Mouse (Mus musculus) hindbrain, embryonic 16.5 days (tissue): Measurements from ENCODE around the gene Mettl27. TPM values are rescaled to one million over a fixed set of nuclear protein-coding genes. Genes with fewer than 3 reads are reported as not detected.

Experiments
- ATAC-seq: fragments of 200-750 bp; cut with Nextera tagmentation; 2 replicates; pipeline ENCODE4 v1.8.0; 2017; ENCODE audit warnings: moderate TSS enrichment, moderate library complexity
- H3K27ac ChIP-seq: fragments of 300-500 bp; sonication (generic); 2 replicates; pipeline ENCODE4 v1.5.1; 2014; ENCODE audit warnings: low read depth, mild to moderate bottlenecking, control low read depth, low read length, moderate library complexity
- H3K27me3 ChIP-seq: fragments of 300-500 bp; sonication (generic); replicated peaks from 2 replicates; pipeline ENCODE4 v1.6.1; 2014; ENCODE audit warnings: low read length; ENCODE audit not compliant: control insufficient read depth, insufficient read depth
- H3K36me3 ChIP-seq: fragments of 300-500 bp; sonication (generic); 2 replicates; pipeline ENCODE4 v1.6.1; 2014; ENCODE audit warnings: mild to moderate bottlenecking, low read length, moderate library complexity, mixed read lengths; ENCODE audit not compliant: control insufficient read depth, insufficient read depth
- H3K4me1 ChIP-seq: fragments of 300-500 bp; sonication (generic); 2 replicates; pipeline ENCODE4 v1.6.1; 2014; ENCODE audit warnings: low read depth, low read length; ENCODE audit not compliant: control insufficient read depth, insufficient read depth
- H3K4me2 ChIP-seq: fragments of 300-500 bp; sonication (generic); 2 replicates; pipeline ENCODE4 v1.6.1; 2014; ENCODE audit warnings: mild to moderate bottlenecking, low read length, control low read depth, moderate library complexity
- H3K4me3 ChIP-seq: fragments of 300-500 bp; sonication (generic); 2 replicates; pipeline ENCODE4 v1.5.1; 2014; ENCODE audit warnings: mild to moderate bottlenecking, low read length, control low read depth, moderate library complexity
- H3K9ac ChIP-seq: fragments of 300-500 bp; sonication (generic); 2 replicates; pipeline ENCODE4 v1.6.1; 2014; ENCODE audit warnings: low read depth, mild to moderate bottlenecking, control low read depth, low read length, moderate library complexity
- H3K9me3 ChIP-seq: fragments of 300-500 bp; sonication (generic); 2 replicates; pipeline ENCODE4 v1.6.1; 2014; ENCODE audit warnings: mild to moderate bottlenecking, low read length, moderate library complexity; ENCODE audit not compliant: control insufficient read depth
- WGBS: fragments of 180-500 bp; shearing (Covaris S2); extraction: QIAGEN DNeasy Blood & Tissue Kit; methylation state at CpG from one replicate; pipeline ENCODE4 v1.1.7; 2014; 5-methylcytosine and 5-hydroxymethylcytosine counted together
- polyA plus RNA-seq: library from polyadenylated mRNA; unstranded; fragments of >200 nt; fragmentation: Nextera tagmentation; extraction: Ambion mirVana; gene quantifications from 2 replicates; pipeline ENCODE4 v1.2.1, GENCODE M21; 2015

Mettl27 gene
- polyA plus RNA-seq, 1 experiment from 2014 or later = 7.0 TPM

GRCm38 (mm10) chr5:134897596-134897995 is 34.6 kb upstream of the Mettl27 start:
- no peak overlapping the region for H3K4me3 ChIP-seq
- H3K9ac ChIP-seq = no peak overlapping the region
- no peak for ATAC-seq
- H3K36me3 ChIP-seq = no peaks in the 10 kb centered on the region
- H3K9me3 ChIP-seq = no peaks in the 10 kb centered on the region
- WGBS = 78% methylated on average over 17 of the region's 17 CpGs
- H3K27me3 ChIP-seq = no peaks in the 10 kb centered on the region
- no peak overlapping the region for H3K27ac ChIP-seq
- no peak overlapping the region for H3K4me2 ChIP-seq
- no peaks in the 10 kb centered on the region; the same call in 1 of the 2 replicates for H3K4me1 ChIP-seq

- Histone ChIP-seq H3K36me3 (no peaks in the 10 kb centered on the region), H3K9me3 (no peaks in the 10 kb centered on the region), H3K9ac (no peak overlapping the region), H3K27me3 (no peaks in the 10 kb centered on the region), H3K27ac (no peak overlapping the region), H3K4me1 (no peaks in the 10 kb centered on the region; the same call in 1 of the 2 replicates), H3K4me3 (no peak overlapping the region), H3K4me2 (no peak overlapping the region)
- peak; percentile 76 for ATAC-seq
- 45% methylated on average over 12 of the region's 12 CpGs for WGBS
Measured at GRCm38 (mm10) chr5:134901012-134901643, 31.0 kb upstream of the Mettl27 start.

DNA sequence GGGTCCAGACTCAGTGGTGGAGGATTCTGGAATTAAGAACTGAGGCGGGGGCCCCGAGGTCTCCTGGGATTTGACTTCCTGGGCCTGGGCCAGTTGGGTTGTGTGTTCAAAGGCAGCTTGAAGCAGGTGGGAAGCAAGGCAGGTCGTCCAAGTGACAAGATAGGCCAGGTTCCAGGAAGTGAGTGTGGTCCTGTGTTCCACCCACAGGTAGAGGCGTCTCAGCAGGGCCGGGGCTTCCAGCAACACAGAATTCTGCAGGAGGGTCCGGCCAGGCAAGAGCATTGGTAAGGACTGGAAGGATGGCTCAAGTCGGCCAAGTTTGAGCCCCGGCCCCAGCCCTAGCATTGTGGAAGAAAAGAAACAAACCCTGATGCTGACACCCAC is 30.5 kb upstream of the Mettl27 start:
- 78% methylated on average over 8 of the region's 8 CpGs for WGBS
- no peak for ATAC-seq
- Histone ChIP-seq H3K36me3 (no peaks in the 10 kb centered on the region), H3K27ac (no peak overlapping the region), H3K4me3 (no peak overlapping the region), H3K9me3 (no peaks in the 10 kb centered on the region), H3K4me2 (no peak overlapping the region), H3K9ac (no peak overlapping the region), H3K4me1 (no peaks in the 10 kb centered on the region; the same call in 1 of the 2 replicates), H3K27me3 (no peaks in the 10 kb centered on the region)

DNA sequence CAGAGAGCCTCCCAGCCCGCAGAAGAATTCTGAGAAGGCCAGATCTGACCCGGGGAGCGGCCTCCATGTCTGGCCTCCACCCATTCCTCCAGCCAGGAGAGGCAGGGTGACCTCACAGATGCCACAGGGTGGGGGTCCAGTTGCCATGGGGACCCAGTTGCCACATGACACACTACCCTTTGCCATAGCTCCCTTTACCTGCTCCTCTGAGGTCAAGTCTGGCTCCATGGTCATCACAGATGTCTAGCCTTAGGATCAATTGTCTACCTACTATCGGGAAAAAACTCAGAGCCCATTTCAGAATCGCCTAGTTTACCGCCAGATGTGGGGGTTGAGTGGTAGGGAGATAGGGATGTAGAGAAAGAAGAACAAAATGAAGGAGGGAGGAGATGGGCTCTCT is 25.5 kb upstream of the Mettl27 start, which contains the start of gene Tmem270:
TSS of gene Tmem270 (minus strand) at position 101 of the 400 bp plus-strand sequence.
- Histone ChIP-seq H3K4me3 (no peak within 1 kb of the TSS), H3K27ac (no peak within 1 kb of the TSS), H3K4me2 (no peak within 1 kb of the TSS), H3K9ac (no peak within 1 kb of the TSS), H3K27me3 (no peaks in the 10 kb centered on the region), H3K36me3 (no peaks in the 10 kb centered on the region), H3K9me3 (no peaks in the 10 kb centered on the region), H3K4me1 (no peaks in the 10 kb centered on the region)
- 70% methylated on average over 6 of the region's 6 CpGs for WGBS
- no peak for ATAC-seq

DNA sequence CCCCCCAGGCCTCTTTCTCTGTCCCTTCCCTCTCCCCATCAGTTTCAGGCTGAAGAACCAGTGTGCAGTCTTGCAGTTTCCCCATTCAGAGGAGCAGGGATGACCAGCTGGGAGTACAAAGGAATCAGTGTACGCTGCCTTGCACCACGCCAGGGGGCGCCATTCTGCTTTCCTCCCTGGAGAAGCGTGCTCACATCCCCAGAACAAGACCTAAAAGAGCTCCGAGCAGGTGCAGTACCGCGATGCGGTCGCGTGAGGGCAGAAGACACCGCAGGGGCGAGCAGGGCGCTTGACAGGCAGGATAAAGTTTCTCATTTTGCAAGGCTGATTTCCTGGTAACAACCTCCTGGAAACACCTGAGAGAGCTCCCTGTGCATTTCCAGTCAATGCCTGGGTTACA is 25.0 kb upstream of the Mettl27 start:
- Histone ChIP-seq H3K36me3 (no peaks in the 10 kb centered on the region), H3K4me2 (no peak overlapping the region), H3K27ac (no peak overlapping the region), H3K4me3 (no peak overlapping the region), H3K9me3 (no peaks in the 10 kb centered on the region), H3K4me1 (no peaks in the 10 kb centered on the region), H3K27me3 (no peaks in the 10 kb centered on the region), H3K9ac (no peak overlapping the region)
- ATAC-seq = peak; percentile 63
- 0% methylated on average over 13 of the region's 13 CpGs for WGBS

DNA sequence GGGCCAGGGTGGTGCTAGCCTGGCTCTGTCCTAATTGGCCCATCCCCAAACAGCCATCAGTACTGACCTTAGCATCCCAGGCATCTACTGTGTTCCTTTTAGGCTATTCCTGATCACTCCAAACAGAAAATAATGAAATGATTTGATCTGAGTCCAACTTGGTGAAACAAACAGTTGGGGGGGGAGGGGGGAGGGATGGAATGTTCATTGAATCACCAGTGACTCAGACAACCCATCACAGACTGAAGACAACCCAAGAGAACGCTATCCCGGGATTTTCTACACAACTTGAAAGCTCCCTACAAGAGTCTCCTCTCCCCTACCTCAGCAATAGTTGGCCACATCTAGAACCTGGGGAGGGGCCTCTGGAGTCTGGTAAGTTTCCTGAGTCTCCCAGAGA is 20.3 kb upstream of the Mettl27 start:
- WGBS = 85% methylated on average over 2 of the region's 2 CpGs
- Histone ChIP-seq H3K27me3 (no peaks in the 10 kb centered on the region), H3K9ac (no peak overlapping the region), H3K36me3 (no peaks in the 10 kb centered on the region), H3K4me2 (no peak overlapping the region), H3K9me3 (no peaks in the 10 kb centered on the region), H3K4me3 (no peak overlapping the region), H3K27ac (no peak overlapping the region), H3K4me1 (no peaks in the 10 kb centered on the region)
- ATAC-seq = no peak

- ATAC-seq = no peak
- Histone ChIP-seq H3K4me1 (no peaks in the 10 kb centered on the region), H3K27me3 (no peaks in the 10 kb centered on the region), H3K4me2 (no peak overlapping the region), H3K9ac (no peak overlapping the region), H3K27ac (no peak overlapping the region), H3K9me3 (no peaks in the 10 kb centered on the region), H3K4me3 (no peak overlapping the region), H3K36me3 (no peaks in the 10 kb centered on the region)
- WGBS = 82% methylated on average over 3 of the region's 3 CpGs
Measured at GRCm38 (mm10) chr5:134913352-134913751, 18.8 kb upstream of the Mettl27 start.

DNA sequence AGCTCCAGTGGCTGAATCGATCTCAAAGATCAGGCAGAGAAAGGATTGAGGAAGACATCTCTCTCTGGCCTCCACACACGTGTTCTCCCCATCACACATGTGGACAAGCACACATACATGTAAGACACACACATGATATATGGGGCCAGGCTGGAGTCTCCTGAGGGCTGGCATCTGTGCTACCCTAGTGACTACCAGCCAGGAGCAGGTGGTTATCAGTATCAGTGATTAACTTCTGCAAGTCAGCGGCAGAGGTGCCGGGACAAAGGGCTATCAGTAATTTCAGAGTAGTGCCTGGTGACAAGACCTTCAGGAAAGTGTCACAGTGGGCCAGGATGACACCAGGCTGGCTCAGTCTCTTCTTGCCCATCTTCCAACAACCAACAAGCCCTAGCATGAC is 18.4 kb upstream of the Mettl27 start:
- no peak overlapping the region for H3K9ac ChIP-seq
- no peak overlapping the region for H3K4me2 ChIP-seq
- no peaks in the 10 kb centered on the region for H3K4me1 ChIP-seq
- WGBS = 86% methylated on average over 4 of the region's 4 CpGs
- ATAC-seq = no peak
- H3K9me3 ChIP-seq = no peaks in the 10 kb centered on the region
- no peaks in the 10 kb centered on the region for H3K36me3 ChIP-seq
- no peak overlapping the region for H3K27ac ChIP-seq
- no peak overlapping the region for H3K4me3 ChIP-seq
- no peaks in the 10 kb centered on the region for H3K27me3 ChIP-seq

DNA sequence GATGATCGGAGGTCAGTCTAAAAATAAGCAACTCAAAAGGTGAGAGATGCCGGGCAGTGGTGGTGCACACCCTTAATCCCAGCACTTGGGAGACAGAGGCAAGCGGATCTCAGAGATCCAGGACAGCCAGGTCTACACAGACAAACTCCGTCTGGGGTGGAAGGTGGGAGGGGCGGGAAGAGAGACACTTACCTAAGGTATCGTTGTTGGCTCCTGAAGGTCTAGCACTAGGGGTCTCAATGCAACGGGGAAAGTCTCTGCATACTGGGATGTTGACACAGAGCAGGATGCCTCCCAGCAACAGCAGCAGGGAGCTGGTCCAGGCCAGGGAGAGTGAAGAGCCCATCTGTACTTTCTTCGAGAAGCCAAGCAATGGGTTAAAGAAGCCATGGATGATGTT is 17.7 kb upstream of the Mettl27 start:
- Histone ChIP-seq H3K4me3 (no peak overlapping the region), H3K27ac (no peak overlapping the region), H3K4me2 (no peak overlapping the region), H3K4me1 (no peaks in the 10 kb centered on the region), H3K9ac (no peak overlapping the region), H3K27me3 (no peaks in the 10 kb centered on the region), H3K9me3 (no peaks in the 10 kb centered on the region), H3K36me3 (no peaks in the 10 kb centered on the region)
- no peak for ATAC-seq
- 88% methylated on average over 8 of the region's 8 CpGs for WGBS

- no peaks in the 10 kb centered on the region for H3K4me1 ChIP-seq
- H3K9me3 ChIP-seq = no peaks in the 10 kb centered on the region
- no peak within 1 kb of the TSS for H3K4me3 ChIP-seq
- H3K4me2 ChIP-seq = no peak within 1 kb of the TSS
- 84% methylated on average over 8 of the region's 8 CpGs for WGBS
- no peaks in the 10 kb centered on the region for H3K27me3 ChIP-seq
- no peaks in the 10 kb centered on the region for H3K36me3 ChIP-seq
- no peak for ATAC-seq
- no peak within 1 kb of the TSS for H3K27ac ChIP-seq
- no peak within 1 kb of the TSS for H3K9ac ChIP-seq
Measured at GRCm38 (mm10) chr5:134915311-134915710, 16.9 kb upstream of the Mettl27 start, which contains the start of gene Cldn13. TSS of gene Cldn13 (minus strand) at chr5:134915526.
